Mouse (Mus musculus) stomach, postnatal 0 days (tissue): ENCODE data around the gene Ift46. TPM values are rescaled to one million over a fixed set of nuclear protein-coding genes. Genes with fewer than 3 reads are reported as not detected.
A peak's percentile ranks its signal among the peaks of the same experiment; 100 is the strongest.

Experiments
- ATAC-seq: fragments of 200-750 bp; cut with Nextera tagmentation; 2 replicates; pipeline ENCODE4 v1.8.0; 2017; ENCODE audit not compliant: low FRiP score, low TSS enrichment
- DNase-seq: peaks from one replicate; pipeline ENCODE4 v3.0.0-alpha.2; 2016; ENCODE audit warnings: low spot score
- H3K27ac ChIP-seq: fragments of 300-500 bp; sonication (generic); replicated peaks from 2 replicates; pipeline ENCODE4 v1.5.1; 2014; ENCODE audit warnings: mild to moderate bottlenecking, control low read depth
- H3K27me3 ChIP-seq: fragments of 300-500 bp; sonication (generic); 2 replicates; pipeline ENCODE4 v1.6.1; 2014; ENCODE audit warnings: low read length; ENCODE audit not compliant: control insufficient read depth, insufficient read depth
- H3K36me3 ChIP-seq: fragments of 300-500 bp; sonication (generic); 2 replicates; pipeline ENCODE4 v1.6.1; 2014; ENCODE audit warnings: low read length, mixed read lengths; ENCODE audit not compliant: control insufficient read depth, insufficient read depth
- H3K4me1 ChIP-seq: fragments of 300-500 bp; sonication (generic); replicated peaks from 2 replicates; pipeline ENCODE4 v1.6.1; 2014; ENCODE audit warnings: antibody characterized with exemption; ENCODE audit not compliant: control insufficient read depth, insufficient read depth
- H3K4me2 ChIP-seq: fragments of 300-500 bp; sonication (generic); replicated peaks from 2 replicates; pipeline ENCODE4 v1.6.1; 2014; ENCODE audit warnings: low read depth, mild to moderate bottlenecking, control low read depth, moderate library complexity
- H3K4me3 ChIP-seq: fragments of 300-500 bp; sonication (generic); 2 replicates; pipeline ENCODE4 v1.5.1; 2014; ENCODE audit warnings: low read depth, low read length, control low read depth
- H3K9ac ChIP-seq: fragments of 300-500 bp; sonication (generic); 2 replicates; pipeline ENCODE4 v1.6.1; 2014; ENCODE audit warnings: mild to moderate bottlenecking, low read length, control low read depth, mixed read lengths
- H3K9me3 ChIP-seq: fragments of 300-500 bp; sonication (generic); 2 replicates; pipeline ENCODE4 v1.6.1; 2016; ENCODE audit warnings: low read length; ENCODE audit not compliant: control insufficient read depth
- CTCF ChIP-seq: IDR thresholded peaks from 2 replicates; pipeline ENCODE4 v1.5.1; 2016; ENCODE audit warnings: antibody characterized with exemption, low read depth, mild to moderate bottlenecking, moderate library complexity
- EP300 ChIP-seq: optimal IDR thresholded peaks from 2 replicates; pipeline ENCODE3; 2016; ENCODE audit warnings: antibody characterized with exemption
- WGBS: fragments of 180-500 bp; shearing (Covaris S2); extraction: QIAGEN DNeasy Blood & Tissue Kit; methylation state at CpG from one replicate; pipeline ENCODE4 v1.1.7; 2014; 5-methylcytosine and 5-hydroxymethylcytosine counted together
- polyA plus RNA-seq: library from polyadenylated mRNA; unstranded; fragments of >200 nt; fragmentation: Nextera tagmentation; extraction: Ambion mirVana; gene quantifications from 2 replicates; pipeline ENCODE4 v1.2.1, GENCODE M21; 2015

Gene Ift46
- polyA plus RNA-seq, 1 experiment from 2014 or later: 55.5 TPM

DNA sequence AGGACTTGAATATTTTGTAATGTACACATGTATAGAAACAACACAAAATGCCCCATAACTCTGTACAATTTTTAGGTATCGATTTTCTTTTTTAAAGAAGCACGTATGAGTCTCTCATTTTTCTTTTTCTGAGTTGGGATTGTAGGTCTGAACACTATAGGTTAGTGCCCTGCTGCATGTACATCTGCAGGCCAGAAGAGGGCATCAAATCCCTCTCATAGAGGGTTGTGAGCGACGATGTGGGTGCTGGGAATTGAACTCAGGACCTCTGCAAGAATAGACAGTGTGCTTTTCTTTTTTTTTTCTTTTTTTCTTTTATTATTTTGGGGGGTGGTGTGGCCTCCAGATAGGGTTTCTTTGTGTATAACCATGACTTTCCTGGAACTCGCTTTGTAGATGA is 3.7 kb downstream of the Ift46 start:
- no peaks in the 10 kb centered on the region for H3K9me3 ChIP-seq
- H3K9ac ChIP-seq: no peak overlapping the region
- H3K27ac ChIP-seq: no peak overlapping the region
- DNase-seq: no peak
- ATAC-seq: no peak
- H3K27me3 ChIP-seq: no peaks in the 10 kb centered on the region
- no peak overlapping the region for H3K4me3 ChIP-seq
- TF ChIP-seq EP300: no peak
- TF ChIP-seq CTCF: peak; percentile 25; the same call in 1 of the 2 replicates
- 0 out of 2 replicates have a peak, but pooled peaks cover 2% of the 10 kb centered on the region for H3K4me1 ChIP-seq
- H3K4me2 ChIP-seq: no peak overlapping the region
- 92% methylated on average over 5 of the region's 5 CpGs for WGBS
- H3K36me3 ChIP-seq: no peaks in the 10 kb centered on the region

- H3K4me2 ChIP-seq: no peak overlapping the region
- no peak for ATAC-seq
- TF ChIP-seq CTCF (no peak), EP300 (no peak)
Measured at GRCm38 (mm10) chr9:44772392-44772749, 4.7 kb downstream of the Ift46 start.

DNA sequence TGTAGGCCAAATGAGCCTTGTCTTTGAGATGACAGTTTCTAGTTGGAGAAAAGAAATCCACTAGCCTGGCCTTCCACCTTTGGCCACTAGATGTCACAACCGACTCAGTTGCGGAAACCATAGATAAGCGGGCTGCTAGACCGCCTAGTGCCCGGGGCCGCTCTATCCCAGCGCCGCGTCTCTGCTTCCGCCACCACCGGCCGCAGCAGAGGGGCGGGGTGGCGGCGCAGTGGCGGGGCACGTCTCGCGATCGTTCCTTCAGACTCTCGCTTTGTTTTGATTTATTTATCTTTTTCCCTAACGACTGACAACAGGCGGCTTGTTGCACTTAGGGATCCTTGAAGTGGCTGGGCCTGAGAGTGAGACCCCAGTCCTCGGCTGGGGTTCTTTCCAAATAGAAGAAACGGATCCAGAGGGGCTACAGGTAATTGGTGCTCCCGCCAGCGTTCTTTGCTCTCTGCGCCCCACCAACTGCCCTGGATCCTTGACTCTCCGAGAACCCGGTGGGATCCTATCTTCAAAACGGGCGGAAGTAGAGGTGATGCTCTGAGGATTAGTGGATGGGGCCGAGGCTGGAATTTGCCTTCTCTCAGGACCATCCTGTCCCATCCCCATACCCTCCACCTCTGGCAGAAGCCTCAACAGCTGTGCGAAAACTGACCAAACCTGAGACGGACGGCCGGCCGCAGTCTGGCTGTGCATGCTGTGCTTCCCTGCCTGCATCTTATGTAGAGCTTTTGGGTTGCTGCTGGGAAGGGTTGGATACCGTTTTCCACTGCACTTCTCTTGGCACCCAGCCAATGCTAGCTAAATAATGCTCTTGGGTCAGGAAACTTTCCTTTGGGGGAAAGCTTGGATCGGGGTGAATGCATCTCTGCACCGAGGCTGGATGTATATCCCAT is 5.3 kb downstream of the Ift46 start:
- DNase-seq (peak; percentile 96), ATAC-seq (peak; percentile 99)
- TF ChIP-seq EP300 (peak; percentile 86), CTCF (peak; percentile 95)
- Histone ChIP-seq H3K36me3 (no peaks in the 10 kb centered on the region), H3K4me3 (peak overlapping the region; percentile 68), H3K9ac (peak overlapping the region; percentile 77), H3K27ac (peak overlapping the region; percentile 89), H3K4me1 (0 out of 2 replicates have a peak, but pooled peaks cover 2% of the 10 kb centered on the region), H3K4me2 (peak overlapping the region; percentile 87), H3K9me3 (no peaks in the 10 kb centered on the region), H3K27me3 (no peaks in the 10 kb centered on the region)
- WGBS: under 1% methylated on average over 41 of the region's 41 CpGs

More at GRCm38 (mm10) chr9:44772392-44772749, 4.7 kb downstream of the Ift46 start:
- Histone ChIP-seq H3K9ac (no peak overlapping the region), H3K4me1 (0 out of 2 replicates have a peak, but pooled peaks cover 2% of the 10 kb centered on the region), H3K36me3 (no peaks in the 10 kb centered on the region), H3K27ac (peak overlapping the region; percentile 74), H3K9me3 (no peaks in the 10 kb centered on the region), H3K27me3 (no peaks in the 10 kb centered on the region), H3K4me3 (no peak overlapping the region)
- 19% methylated on average over 5 of the region's 5 CpGs for WGBS
- DNase-seq: no peak

DNA sequence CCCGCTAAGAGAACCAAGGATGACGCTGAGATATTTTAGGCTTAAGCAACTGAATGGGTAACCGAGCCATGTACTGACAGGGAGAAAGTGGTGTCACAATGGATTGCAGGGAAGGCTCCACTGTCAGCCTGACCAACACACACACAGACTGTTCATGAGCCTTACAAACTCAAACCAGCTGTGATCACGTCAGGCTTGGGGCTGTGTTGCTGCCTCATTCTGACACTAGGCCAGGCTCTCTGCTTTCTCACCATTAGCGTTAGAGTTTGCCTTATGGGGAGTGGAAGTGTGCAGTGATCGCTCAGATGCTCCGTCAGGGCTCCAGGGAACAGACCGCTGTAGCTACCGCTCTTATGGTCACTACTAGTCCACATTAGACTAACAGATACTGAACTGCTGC is 25.1 kb downstream of the Ift46 start:
- no peak overlapping the region for H3K4me3 ChIP-seq
- H3K9ac ChIP-seq: no peak overlapping the region
- DNase-seq (no peak), ATAC-seq (no peak)
- H3K4me1 ChIP-seq: no peaks in the 10 kb centered on the region
- no peaks in the 10 kb centered on the region for H3K27me3 ChIP-seq
- WGBS: 80% methylated on average over 9 of the region's 9 CpGs
- no peak overlapping the region for H3K4me2 ChIP-seq
- peaks cover 20% of the 10 kb centered on the region for H3K36me3 ChIP-seq
- no peaks in the 10 kb centered on the region for H3K9me3 ChIP-seq
- TF ChIP-seq EP300 (no peak), CTCF (no peak)
- no peak overlapping the region for H3K27ac ChIP-seq

- Histone ChIP-seq H3K9ac (no peak overlapping the region), H3K9me3 (no peaks in the 10 kb centered on the region), H3K27ac (no peak overlapping the region), H3K27me3 (no peaks in the 10 kb centered on the region), H3K36me3 (no peaks in the 10 kb centered on the region), H3K4me2 (peak overlapping the region; percentile 96; the same call in 1 of the 2 replicates), H3K4me3 (no peak overlapping the region), H3K4me1 (no peaks in the 10 kb centered on the region)
- TF ChIP-seq EP300 (no peak), CTCF (no peak)
- ATAC-seq: no peak
- DNase-seq: no peak
- 37% methylated on average over 7 of the region's 7 CpGs for WGBS
Measured at GRCm38 (mm10) chr9:44798298-44798697, 30.6 kb downstream of the Ift46 start.
